Mouse (Mus musculus) activated CD4-positive, CD25-positive, alpha-beta regulatory T cell, adult 4 months (primary cell): ENCODE data around the gene Atp23. TPM values are rescaled to one million over a fixed set of nuclear protein-coding genes. Genes with fewer than 3 reads are reported as not detected.

Source experiments
- ATAC-seq: one replicate; pipeline ENCODE4 v1.8.0; 2017
- polyA plus RNA-seq, 2 experiments: library from polyadenylated mRNA; unstranded; fragments of 100-300 nt; shearing (Covaris generic); gene quantifications; one replicate each; pipeline ENCODE4 v1.2.1; 2017

Atp23 gene
- 1 to 10 TPM; 5.9 to 6.9 TPM for polyA plus RNA-seq

- peak; percentile 86 for ATAC-seq
Observed at GRCm38 (mm10) chr10:126900821-126901487, at the start of gene Atp23. Gene Atp23 (minus strand): TSS chr10:126901355.

DNA sequence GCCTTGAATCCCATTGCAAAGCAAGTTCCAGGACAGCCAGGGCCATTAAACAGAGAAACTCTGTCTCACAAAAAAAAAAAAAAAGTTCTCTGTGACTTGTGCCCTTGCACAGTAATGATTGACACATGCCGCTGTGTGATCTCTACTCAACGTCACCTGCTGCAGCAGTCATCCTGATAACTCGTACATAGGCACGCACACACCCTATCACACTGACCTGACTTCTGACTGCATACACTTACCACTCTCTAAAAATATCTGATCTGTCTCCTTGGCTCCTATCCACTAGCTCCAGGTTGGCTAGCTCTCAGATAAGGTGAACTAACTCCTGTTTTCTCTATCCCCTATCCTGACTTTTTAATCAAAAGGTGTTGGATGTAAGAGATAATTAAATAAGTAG lies 49.4 kb upstream of the Atp23 start:
- ATAC-seq = no peak

GRCm38 (mm10) chr10:126949824-126950223 lies 48.7 kb upstream of the Atp23 start:
- ATAC-seq = no peak

- no peak for ATAC-seq
Observed at GRCm38 (mm10) chr10:126945531-126945930, 44.4 kb upstream of the Atp23 start.

GRCm38 (mm10) chr10:126940949-126941348 lies 39.8 kb upstream of the Atp23 start:
- no peak for ATAC-seq

GRCm38 (mm10) chr10:126935556-126936381 lies 34.6 kb upstream of the Atp23 start:
- ATAC-seq = no peak

DNA sequence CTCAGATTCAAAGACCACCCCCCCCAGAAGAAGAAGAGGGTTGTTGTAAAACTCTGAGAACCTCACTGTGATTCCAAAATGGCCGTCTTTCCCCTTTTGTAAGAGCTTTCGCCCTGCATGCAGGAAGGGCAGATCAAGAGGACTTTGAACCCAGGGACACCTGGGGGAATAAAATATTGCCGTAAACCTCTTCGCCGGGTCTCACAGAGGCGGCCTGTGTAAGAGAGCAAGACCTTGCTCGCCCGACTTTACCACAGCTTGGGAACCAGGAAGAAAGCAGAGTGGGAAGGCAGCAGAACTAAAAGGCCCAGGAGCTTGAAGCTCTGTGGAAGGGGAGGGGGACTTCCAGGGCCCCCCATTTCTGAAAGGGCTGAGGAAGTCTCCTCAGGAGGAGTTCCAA lies 34.0 kb upstream of the Atp23 start:
- ATAC-seq = no peak

- no peak for ATAC-seq
Observed at GRCm38 (mm10) chr10:126934561-126934960, 33.4 kb upstream of the Atp23 start.

- ATAC-seq = no peak
Observed at GRCm38 (mm10) chr10:126931760-126932139, 30.6 kb upstream of the Atp23 start.

DNA sequence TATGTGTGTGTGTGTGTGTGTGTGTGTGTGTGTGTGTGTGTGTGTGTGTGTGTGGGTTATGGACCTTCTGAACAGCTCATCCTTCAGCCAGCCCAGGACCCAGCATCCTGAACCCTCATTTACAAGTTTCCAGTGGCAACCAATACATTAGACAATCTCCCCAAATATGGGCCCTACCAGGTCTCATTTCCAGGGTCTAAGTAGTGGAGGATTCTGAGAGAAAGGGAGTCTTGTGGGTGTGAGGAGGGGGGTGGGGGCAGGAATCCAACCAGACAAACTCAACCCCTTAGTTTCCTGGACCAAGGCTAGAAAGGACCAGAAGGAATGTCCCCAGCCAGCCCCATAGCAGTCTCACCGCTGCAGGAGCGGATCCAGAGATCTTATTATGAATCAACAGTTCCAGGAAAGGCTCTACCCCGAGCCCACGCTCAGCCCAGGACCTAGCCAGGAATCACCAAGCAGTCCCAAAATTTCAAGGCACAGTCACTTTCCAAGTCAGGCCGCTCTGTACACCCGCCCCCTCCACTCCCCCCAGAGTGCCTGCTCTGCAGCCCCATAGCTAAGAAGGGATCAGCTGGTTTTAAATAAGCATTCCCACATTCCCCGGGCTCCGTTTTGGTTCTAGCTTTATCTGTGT lies 30.1 kb upstream of the Atp23 start:
- ATAC-seq = no peak

- ATAC-seq = no peak
Observed at GRCm38 (mm10) chr10:126930270-126931121, 29.3 kb upstream of the Atp23 start.

- ATAC-seq = no peak
Observed at GRCm38 (mm10) chr10:126929543-126929942, 28.4 kb upstream of the Atp23 start.

DNA sequence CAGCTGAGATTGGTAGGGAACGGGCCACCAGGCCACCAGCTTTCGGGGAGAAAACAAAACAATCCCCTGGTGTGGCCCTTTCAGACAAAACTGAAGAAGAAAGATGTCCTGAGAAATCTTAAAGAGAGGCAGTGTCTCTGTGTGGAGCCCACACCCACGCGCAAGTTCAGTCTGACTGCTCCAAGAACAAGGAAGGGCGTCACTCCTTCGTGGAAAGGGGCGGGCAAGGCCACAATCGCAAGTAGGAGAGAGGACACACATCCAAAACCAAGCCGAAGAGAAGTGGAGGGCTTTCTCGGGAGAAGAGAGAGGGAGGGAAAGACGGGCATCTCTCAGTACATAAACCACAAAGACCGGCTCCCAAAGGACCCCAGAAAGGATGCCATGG lies 27.7 kb upstream of the Atp23 start:
- no peak for ATAC-seq

DNA sequence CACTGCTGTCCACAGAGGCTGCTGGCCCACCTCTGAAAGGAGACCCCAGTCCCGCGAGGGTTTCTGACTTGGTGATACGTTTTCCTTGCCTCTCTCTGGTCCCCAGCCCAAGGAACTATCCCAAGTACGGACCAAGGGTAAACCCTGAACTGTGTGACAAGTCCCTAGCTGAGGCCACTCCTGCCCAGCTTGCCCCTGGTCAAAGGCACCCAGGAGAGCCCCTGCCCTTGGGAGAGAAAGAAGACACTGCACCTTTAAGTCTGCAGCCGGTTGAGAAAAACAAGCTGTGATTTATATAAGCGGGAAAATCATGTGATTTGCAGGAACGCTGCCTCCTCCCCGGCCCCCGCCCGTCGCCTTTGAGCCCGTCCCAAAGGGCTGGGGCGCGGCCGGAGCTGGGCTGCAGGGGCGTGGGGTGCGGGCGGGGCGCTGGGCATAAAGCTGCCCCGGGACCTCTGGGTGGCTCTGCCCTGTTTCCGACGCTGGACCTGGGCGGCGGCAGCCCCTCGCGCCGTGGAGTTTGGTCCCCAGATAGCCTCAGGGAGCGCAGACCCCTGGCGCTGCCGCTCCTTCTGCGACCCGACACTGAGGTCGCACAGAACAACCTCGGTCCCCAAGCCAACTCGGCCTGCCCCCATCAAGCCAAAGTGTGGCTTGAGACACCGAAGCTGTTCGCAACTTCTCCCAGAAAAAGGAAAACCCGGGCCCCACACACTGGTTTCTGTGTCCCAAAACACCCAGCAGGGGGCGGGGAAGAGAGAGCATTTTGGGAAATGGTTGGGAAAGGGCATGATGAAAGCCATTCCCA lies 27.1 kb upstream of the Atp23 start:
- no peak for ATAC-seq

- ATAC-seq = no peak
Observed at GRCm38 (mm10) chr10:126927101-126927961, 26.2 kb upstream of the Atp23 start.

GRCm38 (mm10) chr10:126925391-126925790 lies 24.2 kb upstream of the Atp23 start:
- ATAC-seq = no peak

DNA sequence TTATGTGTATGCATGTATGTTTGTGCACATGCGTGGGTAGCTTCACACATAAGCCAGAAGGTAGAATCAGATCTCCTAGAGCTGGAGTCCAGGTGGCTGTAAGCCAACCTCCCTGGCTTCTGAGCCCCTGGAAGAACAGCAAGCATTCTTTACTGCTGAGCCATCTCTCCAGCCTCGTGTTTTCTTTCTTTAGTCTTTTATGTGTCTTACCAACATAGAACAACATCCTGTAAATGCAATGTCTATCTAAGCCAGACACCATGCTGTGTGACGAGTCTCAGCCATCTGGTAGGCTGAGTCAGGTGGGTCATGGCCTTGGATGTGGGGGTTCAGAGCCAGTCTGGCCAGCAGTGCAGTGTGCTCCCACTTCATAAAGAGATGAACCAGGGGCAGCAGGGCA lies 22.9 kb upstream of the Atp23 start:
- no peak for ATAC-seq

GRCm38 (mm10) chr10:126920220-126920619 lies 19.1 kb upstream of the Atp23 start:
- no peak for ATAC-seq

GRCm38 (mm10) chr10:126919067-126919466 lies 17.9 kb upstream of the Atp23 start:
- peak; percentile 98 for ATAC-seq

- ATAC-seq = no peak
Observed at GRCm38 (mm10) chr10:126914288-126914687, 13.1 kb upstream of the Atp23 start.

DNA sequence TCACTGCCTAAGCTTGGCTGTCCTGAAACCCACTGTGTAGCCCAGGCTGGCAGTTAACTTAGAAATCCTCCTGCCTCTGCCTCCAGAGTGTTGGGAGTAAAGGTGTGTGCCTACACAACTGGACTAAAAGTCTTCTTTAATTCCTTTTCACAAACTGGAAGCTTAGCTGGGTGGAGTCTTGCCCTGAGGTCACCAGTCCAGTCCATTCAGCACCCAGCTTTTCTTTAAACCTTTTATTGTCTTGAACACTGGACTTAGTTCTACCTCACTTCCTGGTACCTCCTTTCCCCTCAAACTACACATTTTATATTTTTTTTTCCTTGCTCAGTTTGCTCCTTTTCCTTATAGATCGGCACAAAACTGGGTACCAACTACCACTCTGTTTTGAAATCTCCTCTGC lies 10.3 kb upstream of the Atp23 start:
- no peak for ATAC-seq
